Mouse (Mus musculus) limb, embryonic 13.5 days (tissue): ENCODE measurements around the gene Elp6. TPM values are rescaled to one million over a fixed set of nuclear protein-coding genes. Genes with fewer than 3 reads are reported as not detected.
"Not testable (repeated sequence)": the region's sequence is repeated elsewhere in the genome, so short reads cannot be mapped to it uniquely, and the experiment has no call there.

Source experiments
- ATAC-seq: fragments of 200-750 bp; cut with Nextera tagmentation; 2 replicates; pipeline ENCODE4 v1.8.0; 2017; ENCODE audit warnings: low read depth, moderate number of reproducible peaks, moderate TSS enrichment; ENCODE audit not compliant: low FRiP score
- H3K27ac ChIP-seq: fragments of 300-500 bp; sonication (generic); 2 replicates; pipeline ENCODE4 v1.5.1; 2015; ENCODE audit warnings: inconsistent platforms, mild to moderate bottlenecking, moderate library complexity
- H3K27me3 ChIP-seq: fragments of 300-500 bp; sonication (generic); 2 replicates; pipeline ENCODE4 v1.6.1; 2015; ENCODE audit warnings: mild to moderate bottlenecking, inconsistent platforms
- H3K36me3 ChIP-seq: fragments of 300-500 bp; sonication (generic); 2 replicates; pipeline ENCODE4 v1.6.1; 2015; ENCODE audit warnings: inconsistent platforms, mild to moderate bottlenecking, moderate library complexity
- H3K4me1 ChIP-seq: fragments of 300-500 bp; sonication (generic); 2 replicates; pipeline ENCODE4 v1.6.1; 2015; ENCODE audit warnings: inconsistent platforms
- H3K4me2 ChIP-seq: fragments of 300-500 bp; sonication (generic); replicated peaks from 2 replicates; pipeline ENCODE4 v1.6.1; 2015; ENCODE audit warnings: inconsistent platforms, mild to moderate bottlenecking, moderate library complexity
- H3K4me3 ChIP-seq: fragments of 300-500 bp; sonication (generic); 2 replicates; pipeline ENCODE4 v1.5.1; 2015; ENCODE audit warnings: moderate library complexity, mild to moderate bottlenecking, inconsistent platforms
- H3K9ac ChIP-seq: fragments of 300-500 bp; sonication (generic); 2 replicates; pipeline ENCODE4 v1.6.1; 2015; ENCODE audit warnings: mild to moderate bottlenecking, inconsistent platforms
- H3K9me3 ChIP-seq: fragments of 300-500 bp; sonication (generic); 2 replicates; pipeline ENCODE4 v1.6.1; 2016; ENCODE audit warnings: inconsistent platforms
- WGBS: fragments of 180-500 bp; shearing (Covaris S2); methylation state at CpG from one replicate; pipeline ENCODE4 v1.1.7; 2015; 5-methylcytosine and 5-hydroxymethylcytosine counted together
- polyA plus RNA-seq: library from polyadenylated mRNA; unstranded; fragments of >200 nt; fragmentation: Nextera tagmentation; extraction: Ambion mirVana; gene quantifications from 2 replicates; pipeline ENCODE4 v1.2.1, GENCODE M21; 2015

Gene Elp6
- polyA plus RNA-seq, 1 experiment from 2014 or later = 35.8 TPM

DNA sequence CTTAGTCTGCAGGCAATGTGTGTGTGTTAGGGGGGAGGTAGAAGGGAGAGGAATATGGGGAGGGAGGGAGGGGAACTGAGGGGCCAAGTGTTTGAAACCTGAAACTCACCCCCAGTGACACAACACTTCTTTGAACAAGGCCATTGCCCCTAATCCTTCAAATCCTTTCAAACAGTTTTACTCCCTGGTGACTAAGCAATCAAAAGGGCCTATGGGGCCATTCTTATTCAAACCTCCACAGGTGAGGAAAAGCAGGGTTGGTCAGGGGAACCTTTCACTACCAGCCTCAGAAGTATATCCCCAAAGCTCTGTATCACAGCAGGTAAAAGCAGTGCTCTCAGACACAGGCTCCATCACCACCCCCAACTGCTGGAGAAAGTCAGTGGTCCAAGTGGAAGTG is 18.0 kb downstream of the Elp6 start:
- H3K27me3 ChIP-seq = no peaks in the 10 kb centered on the region
- H3K9me3 ChIP-seq = no peaks in the 10 kb centered on the region
- ATAC-seq = no peak
- H3K4me3 ChIP-seq = no peak overlapping the region
- H3K4me2 ChIP-seq = no peak overlapping the region
- no peak overlapping the region for H3K9ac ChIP-seq
- H3K4me1 ChIP-seq = no peaks in the 10 kb centered on the region
- H3K27ac ChIP-seq = no peak overlapping the region
- H3K36me3 ChIP-seq = peaks cover 41% of the 10 kb centered on the region

DNA sequence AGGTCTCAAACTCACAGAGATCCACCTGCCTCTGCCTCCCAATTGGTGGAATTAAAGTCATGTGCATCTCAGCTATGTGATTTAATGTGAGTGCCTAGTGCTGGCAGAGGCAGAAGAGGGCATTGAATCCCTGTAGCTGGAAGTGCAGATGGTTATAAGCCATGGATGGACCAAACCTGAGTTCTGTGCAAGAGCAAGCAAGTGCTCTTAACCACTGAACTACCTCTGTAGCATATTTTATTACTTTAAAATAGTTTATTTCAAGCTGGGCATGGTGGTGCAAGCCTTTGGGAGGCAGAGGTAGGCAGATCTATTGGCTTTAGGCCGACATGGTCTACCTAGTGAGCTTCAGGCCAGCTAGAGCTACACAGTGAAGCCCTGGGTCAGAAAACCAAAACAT is 19.2 kb downstream of the Elp6 start:
- WGBS = 90% methylated on average over 1 of the region's 1 CpGs
- no peak for ATAC-seq
- H3K9me3 ChIP-seq = no peaks in the 10 kb centered on the region

DNA sequence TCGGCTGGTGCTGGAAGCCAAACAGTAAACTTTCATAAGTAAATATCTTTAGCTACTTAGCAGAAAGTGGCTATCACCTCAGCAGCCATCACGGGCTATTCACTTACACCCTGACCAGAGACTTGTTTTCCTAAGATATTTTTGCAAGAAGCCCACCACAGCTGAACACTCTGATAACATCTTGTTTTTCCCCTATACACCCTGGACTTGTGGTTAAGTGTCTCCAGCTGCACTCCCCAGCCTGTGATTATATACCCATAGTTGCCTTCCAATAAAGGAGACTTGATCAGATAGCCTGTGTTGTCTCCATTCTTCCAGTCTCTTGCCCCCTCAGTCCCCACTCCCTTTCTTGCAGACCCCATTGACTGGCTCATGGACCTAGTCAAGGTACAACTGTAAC is 23.2 kb downstream of the Elp6 start:
- Histone ChIP-seq H3K4me1 (no peaks in the 10 kb centered on the region), H3K9ac (no peak overlapping the region), H3K9me3 (no peaks in the 10 kb centered on the region), H3K4me3 (no peak overlapping the region), H3K27ac (no peak overlapping the region), H3K36me3 (no peaks in the 10 kb centered on the region), H3K4me2 (no peak overlapping the region), H3K27me3 (no peaks in the 10 kb centered on the region)
- 84% methylated on average over 2 of the region's 2 CpGs for WGBS
- ATAC-seq = no peak

More for the DNA sequence above, 19.2 kb downstream of the Elp6 start:
- Histone ChIP-seq H3K27ac (no peak overlapping the region), H3K27me3 (no peaks in the 10 kb centered on the region), H3K4me1 (no peaks in the 10 kb centered on the region), H3K9ac (no peak overlapping the region), H3K36me3 (peaks cover 29% of the 10 kb centered on the region), H3K4me2 (no peak overlapping the region), H3K4me3 (no peak overlapping the region)

DNA sequence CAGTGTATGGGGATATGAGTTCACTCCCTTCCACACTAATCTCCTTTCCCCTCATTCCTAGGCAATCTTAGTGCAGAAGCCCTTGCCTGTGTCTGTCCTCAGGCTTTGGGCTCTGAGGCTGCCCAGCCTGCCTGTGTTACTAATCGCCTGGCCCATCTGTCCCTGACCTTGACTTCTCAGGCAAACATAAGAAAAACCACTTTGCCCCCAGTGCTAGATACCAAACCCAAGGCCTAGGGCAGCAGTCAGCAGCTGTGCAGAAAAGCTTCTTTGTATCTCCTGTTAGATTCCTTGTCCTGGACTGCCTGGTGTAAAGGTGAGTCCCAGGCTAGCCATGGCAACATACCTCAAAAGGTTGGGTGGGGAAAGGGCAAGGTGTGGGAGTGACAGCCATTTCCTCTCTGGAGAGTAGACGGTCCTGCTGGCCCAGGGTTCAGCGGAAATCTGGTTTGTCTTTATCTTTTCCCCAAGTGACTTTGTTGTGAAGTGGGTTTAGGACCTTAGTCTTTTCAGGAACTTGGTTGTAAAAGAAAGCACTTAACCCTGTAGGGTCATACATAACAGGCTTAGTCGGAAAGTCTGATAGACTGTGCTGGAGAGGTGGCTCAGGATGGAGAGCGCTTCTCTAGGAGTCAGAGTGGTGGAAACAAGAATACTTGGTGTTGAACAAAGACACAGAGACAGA is 24.1 kb downstream of the Elp6 start:
- no peak overlapping the region for H3K4me3 ChIP-seq
- ATAC-seq = no peak
- H3K4me2 ChIP-seq = no peak overlapping the region
- no peak overlapping the region for H3K9ac ChIP-seq
- 48% methylated on average over 5 of the region's 5 CpGs for WGBS
- peaks cover 4% of the 10 kb centered on the region for H3K4me1 ChIP-seq
- H3K27me3 ChIP-seq = no peaks in the 10 kb centered on the region
- H3K9me3 ChIP-seq = no peaks in the 10 kb centered on the region
- no peaks in the 10 kb centered on the region for H3K36me3 ChIP-seq
- no peak overlapping the region for H3K27ac ChIP-seq

DNA sequence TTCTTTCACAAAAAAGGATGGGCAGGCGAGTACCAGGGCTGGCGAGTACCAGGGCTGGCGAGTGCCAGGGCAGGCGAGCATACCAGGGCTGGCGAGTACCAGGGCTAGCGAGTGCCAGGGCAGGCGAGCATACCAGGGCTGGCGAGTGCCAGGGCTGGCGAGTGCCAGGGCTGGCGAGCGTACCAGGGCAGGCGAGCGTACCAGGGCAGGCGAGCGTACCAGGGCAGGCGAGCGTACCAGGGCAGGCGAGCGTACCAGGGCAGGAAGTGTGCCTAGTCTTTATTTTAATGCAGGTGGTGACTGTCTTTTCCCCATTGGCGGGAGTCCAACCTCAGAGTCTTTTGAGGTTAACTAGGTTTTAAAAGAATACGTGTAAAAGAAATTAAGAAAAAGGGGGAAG is 24.7 kb downstream of the Elp6 start:
- Histone ChIP-seq H3K27me3 (no peaks in the 10 kb centered on the region), H3K27ac (no peak overlapping the region), H3K4me3 (no peak overlapping the region), H3K36me3 (no peaks in the 10 kb centered on the region), H3K4me2 (no peak overlapping the region), H3K4me1 (peaks cover 8% of the 10 kb centered on the region), H3K9me3 (no peaks in the 10 kb centered on the region), H3K9ac (no peak overlapping the region)
- 78% methylated on average over 21 of the region's 21 CpGs for WGBS
- ATAC-seq = no peak

DNA sequence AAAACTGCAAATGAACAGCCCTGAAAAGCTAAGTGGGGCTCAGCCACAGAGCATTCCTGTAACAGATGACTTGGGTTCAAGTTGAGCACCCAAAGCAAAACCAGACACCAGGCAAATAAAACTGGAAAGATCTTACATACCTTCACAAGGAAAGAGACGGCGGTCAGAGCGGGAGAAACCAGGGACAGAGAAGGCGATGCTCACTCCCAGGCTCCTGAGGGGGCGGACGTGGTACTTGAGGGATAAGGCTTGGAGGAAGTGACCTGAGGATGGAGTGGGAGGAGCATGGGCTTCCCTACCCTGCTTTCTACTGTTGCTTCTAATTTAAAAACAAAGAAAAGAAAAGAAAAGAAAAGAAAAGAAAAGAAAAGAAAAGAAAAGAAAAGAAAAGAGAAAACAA is 25.4 kb downstream of the Elp6 start:
- no peaks in the 10 kb centered on the region for H3K27me3 ChIP-seq
- peaks cover 12% of the 10 kb centered on the region for H3K4me1 ChIP-seq
- no peaks in the 10 kb centered on the region for H3K9me3 ChIP-seq
- no peaks in the 10 kb centered on the region for H3K36me3 ChIP-seq
- H3K4me2 ChIP-seq = no peak overlapping the region
- H3K9ac ChIP-seq = 0 out of 2 replicates have a peak overlapping the region, but pooled peaks have one; percentile 31
- WGBS = 36% methylated on average over 6 of the region's 6 CpGs
- no peak overlapping the region for H3K4me3 ChIP-seq
- H3K27ac ChIP-seq = no peak overlapping the region
- ATAC-seq = no peak

DNA sequence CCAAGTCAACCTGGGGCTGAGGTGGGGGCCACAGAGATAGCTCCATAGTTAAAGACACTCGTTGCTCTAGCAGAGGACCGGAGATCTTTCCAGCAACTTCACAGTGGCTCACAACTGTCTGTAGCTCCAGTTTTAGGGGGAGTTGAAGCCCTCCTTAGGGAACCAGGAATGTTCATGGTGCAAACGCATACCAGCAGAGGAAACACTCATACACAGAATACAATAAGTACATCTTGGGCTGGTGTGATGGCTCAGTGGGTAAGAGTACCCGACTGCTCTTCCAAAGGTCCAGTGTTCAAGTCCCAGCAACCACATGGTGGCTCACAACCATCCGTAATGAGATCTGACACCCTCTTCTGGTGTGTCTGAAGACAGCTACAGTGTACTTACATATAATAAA is 25.9 kb downstream of the Elp6 start:
- not testable (repeated sequence) for H3K9me3 ChIP-seq, H3K9ac ChIP-seq, H3K27ac ChIP-seq, H3K27me3 ChIP-seq, H3K36me3 ChIP-seq, ATAC-seq, H3K4me3 ChIP-seq, H3K4me2 ChIP-seq
- 88% methylated on average over 5 of the region's 5 CpGs for WGBS
- H3K4me1 ChIP-seq = peaks cover 12% of the 10 kb centered on the region

DNA sequence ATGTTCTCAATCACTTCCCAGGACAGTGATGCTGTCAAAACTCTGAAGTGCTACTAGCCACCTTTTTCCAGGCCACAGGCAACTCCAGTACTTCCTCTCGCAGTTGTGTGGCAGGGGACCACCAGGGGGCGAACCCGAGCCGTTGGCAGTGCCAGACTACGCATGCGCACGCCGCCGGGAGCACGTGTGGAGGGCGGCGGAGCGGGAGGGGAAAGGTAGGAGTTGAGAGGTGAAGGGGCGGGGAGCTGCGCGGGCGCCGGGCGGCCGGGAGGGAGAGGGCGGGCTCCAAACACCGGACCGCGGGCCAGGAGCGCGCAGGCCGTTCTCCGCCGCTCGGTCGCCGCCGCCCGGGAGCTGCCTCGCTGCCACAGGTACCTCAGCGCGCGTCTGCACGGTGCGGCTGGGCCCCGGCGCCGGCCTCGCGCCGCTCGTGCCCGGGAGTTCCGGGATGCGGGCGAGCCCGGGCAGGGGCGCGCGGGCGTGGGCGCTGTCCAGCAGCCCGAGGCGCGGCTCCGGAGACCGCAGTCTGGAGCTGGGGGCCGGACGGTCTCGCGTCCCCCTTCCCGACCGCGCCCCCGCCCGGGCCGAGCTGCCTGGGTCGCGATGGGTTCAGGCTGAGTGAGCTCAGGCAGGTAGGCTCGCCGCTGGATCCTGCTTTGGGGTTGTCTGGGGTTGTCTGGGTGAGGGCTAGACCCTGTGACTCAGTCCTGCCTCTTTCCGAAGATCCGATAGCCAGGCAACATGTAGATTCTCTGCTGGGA is 28.3 kb downstream of the Elp6 start, which contains the start of gene Scap:
Gene Scap (plus strand): TSS at position 154 of the 761 bp plus-strand sequence.
- Histone ChIP-seq H3K9me3 (no peaks in the 10 kb centered on the region), H3K9ac (peak within 1 kb of the TSS; percentile 73), H3K27ac (no peak within 1 kb of the TSS), H3K27me3 (no peaks in the 10 kb centered on the region), H3K4me3 (peak within 1 kb of the TSS; percentile 77), H3K4me2 (peak within 1 kb of the TSS; percentile 79), H3K36me3 (no peaks in the 10 kb centered on the region), H3K4me1 (peaks cover 12% of the 10 kb centered on the region)
- under 1% methylated on average over 75 of the region's 78 CpGs for WGBS
- ATAC-seq = peak; percentile 88

DNA sequence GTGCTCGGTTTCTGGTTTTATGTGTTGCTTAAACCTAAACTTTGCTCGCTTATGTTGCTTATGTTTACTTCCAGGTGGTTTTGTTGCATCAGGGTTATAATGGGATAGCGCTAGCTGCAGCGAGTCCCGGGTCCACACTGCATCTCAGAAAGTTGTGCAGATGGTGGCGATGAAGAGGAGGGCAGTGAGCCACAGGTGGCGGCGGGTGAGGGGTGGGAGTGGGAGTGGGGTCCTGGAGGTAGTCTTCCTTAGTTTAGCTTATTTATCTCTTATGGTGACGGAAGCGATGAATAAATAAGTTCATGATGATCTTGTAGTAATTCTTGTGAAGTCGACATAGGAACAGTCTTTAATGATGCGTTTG is 28.9 kb downstream of the Elp6 start:
- Histone ChIP-seq H3K9ac (peak overlapping the region; percentile 73), H3K27ac (no peak overlapping the region), H3K27me3 (no peaks in the 10 kb centered on the region), H3K9me3 (no peaks in the 10 kb centered on the region), H3K4me2 (peak overlapping the region; percentile 79), H3K4me3 (peak overlapping the region; percentile 77), H3K4me1 (peaks cover 14% of the 10 kb centered on the region), H3K36me3 (no peaks in the 10 kb centered on the region)
- ATAC-seq = no peak
- 10% methylated on average over 12 of the region's 12 CpGs for WGBS

DNA sequence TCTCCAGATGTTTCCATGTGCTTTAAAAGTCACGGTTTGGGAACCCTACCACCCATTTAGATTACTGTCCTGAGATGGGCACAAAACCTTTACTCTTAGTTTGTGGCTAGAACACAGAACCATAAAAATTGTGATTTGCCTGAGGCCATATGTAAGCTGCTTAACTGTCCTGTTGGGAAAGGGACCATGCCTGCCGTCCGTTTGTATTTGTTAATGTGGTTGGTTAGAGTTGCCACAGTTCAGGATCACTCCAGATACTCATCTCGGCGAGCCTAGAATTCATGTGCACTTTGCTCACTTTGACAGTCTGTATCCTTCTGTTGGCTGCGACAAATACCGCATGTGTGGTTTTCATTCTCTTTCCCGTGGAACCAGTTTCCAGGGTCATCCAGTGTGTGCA is 29.9 kb downstream of the Elp6 start:
- H3K4me1 ChIP-seq = peaks cover 15% of the 10 kb centered on the region
- H3K9ac ChIP-seq = no peak overlapping the region; the same call in 1 of the 2 replicates
- no peak overlapping the region for H3K27ac ChIP-seq
- H3K36me3 ChIP-seq = no peaks in the 10 kb centered on the region
- no peak overlapping the region for H3K4me3 ChIP-seq
- H3K4me2 ChIP-seq = no peak overlapping the region
- no peaks in the 10 kb centered on the region for H3K9me3 ChIP-seq
- WGBS = 69% methylated on average over 8 of the region's 8 CpGs
- no peak for ATAC-seq
- H3K27me3 ChIP-seq = no peaks in the 10 kb centered on the region

DNA sequence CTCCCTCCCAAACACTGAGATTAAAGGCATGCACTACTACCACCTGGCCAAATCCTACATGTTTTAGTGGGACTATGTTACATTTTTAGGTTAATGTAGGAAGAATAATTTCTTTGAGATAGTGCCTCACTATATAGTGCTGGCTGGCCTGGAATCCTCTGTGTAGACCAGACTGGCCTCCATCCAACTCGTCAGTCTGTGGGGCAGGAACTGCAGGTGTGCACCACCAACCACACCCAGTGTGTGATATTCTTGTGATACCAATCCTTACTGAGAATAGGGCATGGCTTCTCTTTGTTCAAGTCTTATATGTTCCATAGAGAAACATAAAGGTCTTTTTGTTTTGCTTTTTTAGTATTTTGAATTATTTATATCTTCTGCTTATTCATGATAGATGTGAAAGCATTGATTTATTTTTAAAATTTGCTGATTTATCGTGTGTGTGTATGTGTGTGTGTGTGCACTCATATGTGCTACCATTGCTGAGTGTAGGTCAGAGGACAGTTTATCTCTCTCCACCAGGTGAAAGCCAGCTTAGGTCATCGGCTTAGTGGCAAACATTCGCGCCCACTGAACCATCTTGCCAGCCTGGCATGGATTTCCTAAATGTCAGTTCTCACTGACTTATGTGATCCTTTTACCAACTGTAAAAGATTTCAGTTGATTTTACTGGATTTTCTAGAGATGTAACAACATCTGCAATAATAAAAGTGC is 35.2 kb downstream of the Elp6 start:
- WGBS = 89% methylated on average over 5 of the region's 5 CpGs
- H3K27me3 ChIP-seq = no peaks in the 10 kb centered on the region

DNA sequence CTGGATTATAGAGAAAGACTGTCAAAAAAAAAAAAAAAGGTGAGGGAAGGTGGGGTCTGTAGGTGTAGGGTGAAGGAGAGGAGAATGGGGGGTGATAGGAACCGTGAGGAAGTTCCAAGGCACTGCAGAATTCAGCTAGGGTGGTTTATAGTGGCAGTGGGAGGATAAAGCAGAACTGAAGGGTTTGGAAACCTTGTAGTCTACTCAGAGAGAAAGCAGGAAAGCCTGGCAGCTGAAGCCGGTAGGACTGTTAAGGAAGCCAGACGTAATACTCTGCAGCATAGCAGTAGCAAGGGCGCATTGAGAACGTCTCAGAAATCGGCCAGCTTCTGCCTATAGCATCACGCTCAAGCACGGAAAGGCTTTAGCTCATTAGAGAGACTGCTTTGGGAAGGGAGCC is 37.0 kb downstream of the Elp6 start:
- H3K27me3 ChIP-seq = no peaks in the 10 kb centered on the region
- 70% methylated on average over 8 of the region's 8 CpGs for WGBS
- H3K9me3 ChIP-seq = no peaks in the 10 kb centered on the region
- H3K9ac ChIP-seq = no peak overlapping the region
- ATAC-seq = no peak
- no peak overlapping the region for H3K4me2 ChIP-seq
- H3K36me3 ChIP-seq = no peaks in the 10 kb centered on the region
- no peak overlapping the region for H3K4me3 ChIP-seq
- H3K27ac ChIP-seq = no peak overlapping the region
- peaks cover 14% of the 10 kb centered on the region for H3K4me1 ChIP-seq

More for the DNA sequence above, 35.2 kb downstream of the Elp6 start:
- no peaks in the 10 kb centered on the region for H3K36me3 ChIP-seq
- no peak overlapping the region for H3K4me2 ChIP-seq
- no peak overlapping the region for H3K9ac ChIP-seq
- H3K4me3 ChIP-seq = no peak overlapping the region
- H3K4me1 ChIP-seq = peaks cover 6% of the 10 kb centered on the region
- H3K9me3 ChIP-seq = no peaks in the 10 kb centered on the region
- H3K27ac ChIP-seq = no peak overlapping the region
- ATAC-seq = no peak
